Mouse (Mus musculus): ENCODE measurements around the gene Enox1.

Enox1 gene

GRCm38 (mm10) chr14:77580106-77580936 is 423.8 kb downstream of the Enox1 start:
- DNase-seq = no peak

GRCm38 (mm10) chr14:77580937-77581270 is 424.3 kb downstream of the Enox1 start:
- no peak for DNase-seq

- DNase-seq = no peak
Measured at GRCm38 (mm10) chr14:77581616-77582015, 425.1 kb downstream of the Enox1 start.

GRCm38 (mm10) chr14:77584426-77584825 is 427.9 kb downstream of the Enox1 start:
- no peak for DNase-seq

GRCm38 (mm10) chr14:77585031-77585800 is 428.7 kb downstream of the Enox1 start:
- no peak for DNase-seq

GRCm38 (mm10) chr14:77586033-77586432 is 429.5 kb downstream of the Enox1 start:
- DNase-seq = no peak

- no peak for DNase-seq
Measured at GRCm38 (mm10) chr14:77587182-77587581, 430.6 kb downstream of the Enox1 start.

- no peak for DNase-seq
Measured at GRCm38 (mm10) chr14:77593136-77593838, 436.7 kb downstream of the Enox1 start.

GRCm38 (mm10) chr14:77596216-77597175 is 439.9 kb downstream of the Enox1 start:
- DNase-seq = no peak

- no peak for DNase-seq
Measured at GRCm38 (mm10) chr14:77599016-77599704, 442.6 kb downstream of the Enox1 start.

GRCm38 (mm10) chr14:77600773-77601172 is 444.2 kb downstream of the Enox1 start:
- no peak for DNase-seq

- DNase-seq = no peak
Measured at GRCm38 (mm10) chr14:77601446-77601845, 444.9 kb downstream of the Enox1 start.

- peak; percentile 11 to 48 for DNase-seq
Measured at GRCm38 (mm10) chr14:77608182-77608839, 451.7 kb downstream of the Enox1 start.

- DNase-seq = no peak
Measured at GRCm38 (mm10) chr14:77615201-77615600, 458.6 kb downstream of the Enox1 start.

- DNase-seq = no peak
Measured at GRCm38 (mm10) chr14:77617250-77617649, 460.7 kb downstream of the Enox1 start.

- no peak for DNase-seq
Measured at GRCm38 (mm10) chr14:77618131-77618805, 461.7 kb downstream of the Enox1 start.

GRCm38 (mm10) chr14:77621473-77622264 is 465.1 kb downstream of the Enox1 start:
- DNase-seq = no peak

- no peak for DNase-seq
Measured at GRCm38 (mm10) chr14:77626557-77627507, 470.3 kb downstream of the Enox1 start.
